Mouse (Mus musculus): ENCODE measurements around the gene Spats2l.

Gene Spats2l

DNA sequence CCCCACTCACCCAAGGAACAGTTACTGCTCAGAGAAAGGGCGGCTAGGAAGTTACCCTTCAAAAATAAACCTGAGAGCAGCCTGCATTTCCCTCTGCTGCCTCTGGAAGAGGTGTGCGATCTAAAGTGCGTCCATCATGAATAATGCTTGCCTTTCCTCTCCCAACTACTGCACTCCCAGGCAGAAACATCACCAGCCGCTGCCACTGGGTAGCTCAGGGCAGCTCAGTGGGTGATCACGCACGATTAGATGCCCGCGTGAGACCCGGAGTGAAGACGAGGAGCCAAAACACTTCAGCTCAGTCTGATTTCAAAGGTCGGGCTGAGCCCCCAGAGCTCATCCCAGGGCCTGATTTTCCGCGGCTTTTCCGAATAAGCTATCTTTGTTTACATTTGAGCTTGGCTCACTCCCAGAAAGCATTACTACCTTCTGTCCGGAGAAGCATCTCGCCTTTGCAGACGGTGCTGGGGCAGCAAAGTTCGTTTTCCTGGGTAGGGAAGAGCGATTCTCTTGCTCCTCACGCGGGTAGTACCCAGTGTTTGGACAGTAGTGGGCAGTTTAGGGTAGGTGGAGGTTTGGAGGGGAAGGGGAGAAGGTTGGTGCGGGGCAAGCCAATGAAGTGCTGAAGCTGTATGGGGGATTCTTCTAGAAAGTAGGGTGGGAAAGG, at the start of gene Spats2l:
Spats2l (plus strand) TSS at position 162 of the 667 bp plus-strand sequence.
- no peak for DNase-seq (ENCODE audit: low read depth in 1 of 2, low spot score in 2 of 2)

DNA sequence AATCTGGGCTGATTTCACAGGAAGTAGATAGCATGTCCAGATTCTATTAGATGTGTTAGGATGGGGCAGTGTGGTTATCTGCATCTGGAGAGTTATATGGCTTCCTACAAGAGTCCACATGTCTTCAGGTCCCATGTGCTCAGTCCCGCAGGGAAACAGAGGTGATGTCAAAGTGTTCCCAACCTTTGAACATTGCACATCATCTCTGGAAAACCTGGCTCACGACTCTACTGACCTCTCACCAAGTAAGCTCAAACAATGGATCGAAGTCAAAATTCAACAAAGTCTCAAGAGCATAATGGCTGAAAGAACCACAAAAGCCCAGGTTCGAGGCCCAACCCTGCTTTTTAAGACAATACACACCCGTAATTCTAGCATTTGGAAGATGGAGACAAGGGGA, 48.7 kb upstream of the Spats2l start:
- DNase-seq (ENCODE audit: low read depth in 1 of 2, low spot score in 2 of 2): no peak

DNA sequence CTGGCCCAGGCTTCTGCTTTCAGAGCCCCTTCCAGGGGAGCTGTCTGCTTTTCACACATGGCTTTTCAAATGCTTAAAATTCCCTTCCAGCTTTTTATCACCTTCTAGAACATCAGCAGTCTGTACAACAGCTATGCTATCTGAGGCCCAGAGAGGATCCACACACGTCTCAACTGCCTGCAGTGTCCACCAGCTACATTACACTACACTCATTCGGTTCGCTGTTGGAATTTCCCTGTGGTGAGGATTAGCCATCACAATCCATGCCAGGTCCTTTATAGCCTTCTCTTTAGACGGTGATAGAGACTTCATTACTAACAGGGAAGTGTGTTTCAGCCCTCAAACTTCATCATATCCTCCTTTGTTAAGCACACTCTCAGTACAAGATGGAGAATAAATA, 38.1 kb upstream of the Spats2l start:
- DNase-seq (ENCODE audit: low read depth in 1 of 2, low spot score in 2 of 2): no peak

DNA sequence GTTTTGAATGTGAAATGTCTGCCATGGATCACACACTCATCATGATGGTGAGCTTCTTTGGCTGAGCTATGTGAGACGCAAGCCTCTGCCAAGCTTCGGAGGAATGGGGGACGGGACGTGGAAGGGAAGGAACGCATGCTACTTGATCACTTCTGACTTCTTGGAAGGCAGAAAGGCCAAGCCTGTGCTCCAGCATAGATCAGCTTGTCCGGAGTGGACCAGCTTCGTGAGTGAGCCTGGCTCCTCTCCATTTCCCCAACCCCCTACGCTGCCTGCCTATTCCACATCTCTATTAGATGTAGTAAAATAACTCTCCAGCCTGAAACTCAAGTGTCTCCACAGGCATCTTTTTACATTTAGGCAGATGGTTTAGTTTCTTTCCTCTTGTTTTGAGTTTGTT, 32.2 kb upstream of the Spats2l start:
- no peak for DNase-seq (ENCODE audit: low read depth in 1 of 2, low spot score in 2 of 2)

DNA sequence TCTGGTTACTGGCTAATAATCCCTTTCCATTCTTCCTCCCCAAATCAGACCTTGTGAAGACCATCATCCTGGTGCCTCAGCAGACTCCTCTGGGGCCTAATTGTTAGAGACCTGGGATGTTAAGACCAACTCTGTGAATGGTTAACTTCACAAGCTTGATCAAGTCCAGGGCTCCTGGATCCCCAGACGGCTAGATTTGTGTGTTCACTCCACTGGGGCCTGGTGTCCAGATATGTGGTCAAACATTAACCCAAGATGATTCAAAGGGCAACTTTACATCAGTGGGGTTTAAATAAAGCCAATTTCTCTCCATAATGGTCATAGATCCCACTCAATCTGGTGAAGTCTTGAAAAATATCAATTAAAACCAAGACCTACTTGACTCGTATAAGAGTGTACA, 31.7 kb upstream of the Spats2l start:
- no peak for DNase-seq (ENCODE audit: low read depth in 1 of 2, low spot score in 2 of 2)

DNA sequence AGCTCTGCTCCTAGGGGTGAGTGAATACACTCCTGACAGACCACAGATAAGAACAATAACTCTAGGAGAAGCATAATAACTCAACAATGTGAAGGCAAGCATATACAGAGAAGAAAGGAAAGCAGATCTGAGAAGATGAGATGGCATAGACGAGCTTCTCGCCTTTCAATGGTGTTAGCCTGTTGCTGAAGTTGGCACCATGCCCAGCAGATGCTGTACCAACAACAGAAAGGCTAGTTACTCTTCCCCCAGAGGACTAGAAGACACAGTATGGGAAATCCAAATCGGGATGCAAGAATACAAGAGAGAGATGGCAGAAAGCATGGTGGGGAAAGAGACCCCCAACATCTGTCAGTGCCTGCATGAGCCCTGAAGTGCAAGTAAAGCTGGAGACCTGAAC, 22.2 kb upstream of the Spats2l start:
- DNase-seq (ENCODE audit: low read depth in 1 of 2, low spot score in 2 of 2): no peak

DNA sequence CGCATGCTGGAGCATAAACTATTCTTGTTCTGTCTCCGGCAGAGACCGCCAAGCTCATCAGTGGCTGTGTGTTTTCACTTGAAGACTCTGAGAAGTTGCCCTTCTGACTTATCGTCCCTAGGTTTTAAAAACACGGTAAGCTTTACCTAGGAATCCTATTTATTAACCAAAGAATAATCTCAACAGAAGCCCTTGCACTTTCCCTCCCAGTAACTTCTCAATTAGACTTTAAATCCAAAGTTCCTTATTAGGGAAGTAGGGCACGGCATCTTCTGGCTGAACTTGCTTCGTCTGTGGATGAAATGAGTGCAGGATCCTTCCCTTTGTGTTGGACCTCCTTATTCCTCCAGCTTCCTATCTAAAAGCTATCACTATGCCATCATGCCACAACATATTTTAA, 7.6 kb upstream of the Spats2l start:
- DNase-seq (ENCODE audit: low read depth in 1 of 2, low spot score in 2 of 2): no peak

DNA sequence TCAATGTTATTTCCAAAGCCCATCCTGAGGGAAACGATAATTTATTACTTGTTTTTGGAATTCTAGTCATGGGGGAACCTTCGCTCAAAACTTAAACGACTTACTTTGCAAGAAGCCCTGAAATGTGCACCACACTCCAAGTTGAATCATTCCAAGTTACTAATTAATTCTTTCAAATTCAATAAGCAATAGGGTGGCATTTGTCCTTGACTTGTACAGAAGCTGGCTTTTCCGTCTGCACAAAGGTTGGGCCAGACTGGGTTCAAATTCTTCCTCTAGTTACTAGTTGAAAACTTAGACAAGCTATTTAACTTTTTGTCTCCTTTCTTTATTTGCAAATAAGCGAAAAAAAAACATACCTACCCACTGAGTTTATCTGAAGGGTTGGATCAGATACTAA, 636 bp upstream of the Spats2l start:
- DNase-seq (ENCODE audit: low read depth in 1 of 2, low spot score in 2 of 2): no peak

DNA sequence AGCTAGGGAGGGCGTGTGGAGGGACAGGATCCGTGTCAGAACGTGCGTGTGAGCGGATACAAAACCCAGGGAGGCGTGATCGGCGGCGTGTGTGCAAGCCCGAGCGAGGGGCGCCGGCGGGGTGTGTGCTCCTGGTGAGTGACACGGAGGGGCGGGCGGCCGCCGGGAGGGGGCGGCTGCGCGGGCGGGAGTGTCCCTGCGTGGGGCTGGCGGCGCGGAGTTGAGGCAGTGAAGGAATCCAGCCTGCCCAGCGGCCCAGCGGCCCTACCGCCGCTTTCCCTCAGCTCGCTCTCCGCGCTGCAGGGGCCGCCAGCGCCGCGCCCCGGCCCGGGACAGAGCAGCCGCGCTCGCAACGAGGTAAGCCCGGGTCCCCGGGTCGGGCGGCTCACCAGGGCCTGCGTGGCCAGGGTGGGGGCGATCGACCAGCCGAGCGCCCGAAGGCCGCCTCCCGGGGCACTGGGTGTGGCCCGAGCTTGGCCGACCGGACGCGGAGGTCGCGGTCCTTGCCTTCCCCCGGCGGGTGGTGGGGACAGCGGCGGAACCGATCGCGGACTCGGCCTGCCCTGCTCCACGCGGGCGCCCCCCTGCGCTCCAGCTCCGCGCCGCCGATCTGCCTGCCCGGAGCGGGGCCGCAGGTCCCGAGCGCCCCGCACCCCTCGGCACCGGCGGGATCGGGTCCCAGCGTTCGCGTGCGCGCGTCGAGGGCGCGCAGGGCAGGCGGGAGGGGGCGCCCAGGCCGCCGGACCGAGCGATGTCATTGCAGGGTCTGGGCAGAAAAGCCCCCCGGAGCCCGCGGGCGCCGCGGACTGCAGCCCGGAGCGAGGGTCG, 920 bp downstream of the Spats2l start:
- no peak for DNase-seq (ENCODE audit: low read depth in 1 of 2, low spot score in 2 of 2)

DNA sequence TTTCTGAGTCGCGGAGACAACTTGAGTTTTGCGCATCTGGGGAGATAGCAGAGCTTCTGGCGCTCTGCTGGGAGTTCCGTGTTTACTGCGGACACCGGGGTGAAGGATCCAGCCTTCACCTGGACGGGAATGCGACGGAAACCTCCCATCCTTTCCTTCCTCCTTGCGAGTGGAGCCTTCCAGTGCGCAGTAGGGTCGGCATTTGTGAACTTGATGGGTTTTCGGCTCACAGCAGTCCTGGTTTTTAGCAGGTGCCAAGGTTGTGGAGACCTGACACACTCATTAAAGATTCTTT, 1.5 kb downstream of the Spats2l start:
- no peak for DNase-seq (ENCODE audit: low read depth in 1 of 2, low spot score in 2 of 2)

DNA sequence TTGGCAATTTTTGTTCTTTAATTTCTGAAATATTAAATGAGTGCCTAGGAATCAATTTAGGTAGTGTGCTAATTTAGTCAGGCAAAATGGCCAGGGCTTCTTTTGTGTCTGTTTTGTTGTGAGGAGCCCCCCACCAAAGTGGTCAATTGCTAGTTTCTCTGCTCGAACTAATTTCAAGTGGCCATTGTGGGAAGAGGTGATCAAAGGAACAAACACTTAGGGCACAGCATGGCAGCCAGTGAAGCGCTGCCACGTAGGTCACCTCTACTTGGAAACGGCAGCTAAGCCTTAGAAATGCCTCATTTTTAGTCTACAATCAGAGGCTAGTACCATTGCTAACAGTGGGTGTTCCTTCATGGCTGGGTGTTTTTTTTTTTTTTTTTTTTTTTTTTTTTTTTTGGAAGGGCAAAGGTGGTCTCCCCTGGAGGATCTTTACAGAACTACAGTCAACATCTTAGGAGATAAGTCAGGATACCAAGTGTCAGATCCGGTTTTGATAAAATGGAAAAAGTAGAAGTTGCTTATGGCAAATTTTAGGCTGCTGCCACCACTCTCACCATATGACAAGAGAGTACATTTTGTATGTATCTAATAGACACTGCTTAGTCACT, 2.8 kb downstream of the Spats2l start:
- no peak for DNase-seq (ENCODE audit: low read depth in 1 of 2, low spot score in 2 of 2)

DNA sequence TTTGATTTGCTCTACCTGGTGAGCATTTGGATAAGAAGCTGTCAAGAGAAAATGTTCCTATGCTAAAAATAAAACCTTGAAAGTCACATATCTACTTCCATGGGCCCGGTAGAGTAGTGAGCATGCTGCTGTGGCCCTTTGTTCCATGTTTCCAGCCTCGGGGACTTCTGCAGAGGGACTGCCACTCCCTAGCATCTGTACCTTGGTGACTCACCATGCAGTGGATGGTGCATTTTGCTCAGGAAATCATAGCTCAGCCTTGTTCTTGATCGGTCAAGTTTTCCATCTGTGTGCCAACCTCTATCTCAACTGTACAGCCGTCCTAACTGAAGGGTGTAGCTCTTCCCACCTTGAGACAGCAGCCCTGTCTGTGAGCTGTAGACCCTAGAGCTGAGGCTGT, 10.3 kb downstream of the Spats2l start:
- no peak for DNase-seq (ENCODE audit: low read depth in 1 of 2, low spot score in 2 of 2)

DNA sequence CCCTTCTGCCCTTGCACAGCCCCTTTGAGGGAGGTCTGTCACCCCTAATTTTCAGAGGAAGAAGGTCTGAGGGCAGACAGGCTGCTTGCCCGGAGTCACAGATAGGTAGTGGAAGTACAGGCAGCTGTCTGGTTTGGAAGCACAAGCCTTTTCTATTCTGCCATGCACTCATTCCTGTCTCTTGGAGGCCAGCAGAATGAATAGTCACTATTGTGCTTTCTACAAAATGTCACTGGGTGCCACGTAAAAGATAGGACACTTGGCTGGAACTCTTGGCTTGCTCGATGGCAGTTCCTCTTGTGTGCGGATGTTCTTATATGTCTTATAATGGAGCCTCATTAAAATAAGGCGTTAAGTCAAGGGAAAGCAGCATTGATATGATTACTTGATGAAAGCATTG, 15.9 kb downstream of the Spats2l start:
- DNase-seq (ENCODE audit: low read depth in 1 of 2, low spot score in 2 of 2): no peak

DNA sequence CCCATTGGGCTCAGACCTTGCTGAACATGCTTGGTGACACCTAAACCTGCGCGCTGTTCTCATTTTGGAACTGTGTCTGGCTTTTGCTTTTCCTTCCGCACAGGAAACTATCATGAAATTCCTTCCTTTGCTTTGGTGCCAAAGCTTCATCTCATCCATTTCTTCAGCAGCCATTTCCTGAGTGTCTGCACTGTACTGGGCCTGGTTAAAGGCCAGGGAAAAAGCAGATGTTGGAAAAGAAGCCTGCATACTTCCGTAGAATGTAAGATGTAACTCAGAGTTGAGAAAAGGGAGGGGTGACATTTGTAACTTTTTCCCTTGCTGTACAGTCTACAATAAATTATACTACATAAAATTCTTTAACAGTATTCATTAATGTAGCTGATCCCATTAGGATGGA, 18.2 kb downstream of the Spats2l start:
- no peak for DNase-seq (ENCODE audit: low read depth in 1 of 2, low spot score in 2 of 2)

DNA sequence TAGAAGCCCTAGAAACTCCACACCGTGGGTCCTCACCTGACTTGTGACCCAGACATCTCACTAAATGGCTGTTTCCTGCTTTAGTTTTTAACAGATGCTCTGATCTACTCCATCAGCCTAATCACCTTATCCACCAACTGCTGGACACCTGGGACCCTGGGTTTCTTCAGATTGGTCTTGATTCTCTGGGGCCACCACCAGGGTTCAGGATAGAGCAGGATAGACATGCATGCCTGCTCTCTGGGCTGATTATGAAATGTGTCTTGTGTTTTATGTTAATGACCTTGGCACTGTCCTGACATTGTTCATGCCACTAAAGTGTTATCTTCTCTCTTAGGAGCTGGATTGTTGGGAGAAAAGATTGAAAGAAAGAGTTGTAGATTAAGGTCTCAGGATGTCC, 21.9 kb downstream of the Spats2l start:
- DNase-seq (ENCODE audit: low read depth in 1 of 2, low spot score in 2 of 2): no peak

DNA sequence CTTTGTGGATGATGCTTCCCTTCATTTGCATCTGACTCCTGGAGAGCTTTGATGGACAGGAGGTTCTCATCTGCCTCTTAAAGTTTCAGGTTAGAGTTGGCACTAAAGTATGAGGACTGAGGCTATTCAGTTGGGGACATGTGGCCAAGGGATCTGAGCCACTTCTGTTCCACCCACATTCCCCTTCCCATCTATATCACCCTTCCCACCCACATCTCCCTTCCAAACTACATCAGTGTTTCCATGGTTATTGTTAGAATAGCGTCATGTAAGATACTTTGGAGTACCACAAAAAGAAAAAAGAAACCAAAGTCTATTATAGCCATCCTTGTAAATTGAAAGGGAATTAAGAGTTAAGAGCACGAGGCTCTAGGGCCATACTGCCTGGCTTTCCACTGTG, 25.4 kb downstream of the Spats2l start:
- DNase-seq (ENCODE audit: low read depth in 1 of 2, low spot score in 2 of 2): no peak

DNA sequence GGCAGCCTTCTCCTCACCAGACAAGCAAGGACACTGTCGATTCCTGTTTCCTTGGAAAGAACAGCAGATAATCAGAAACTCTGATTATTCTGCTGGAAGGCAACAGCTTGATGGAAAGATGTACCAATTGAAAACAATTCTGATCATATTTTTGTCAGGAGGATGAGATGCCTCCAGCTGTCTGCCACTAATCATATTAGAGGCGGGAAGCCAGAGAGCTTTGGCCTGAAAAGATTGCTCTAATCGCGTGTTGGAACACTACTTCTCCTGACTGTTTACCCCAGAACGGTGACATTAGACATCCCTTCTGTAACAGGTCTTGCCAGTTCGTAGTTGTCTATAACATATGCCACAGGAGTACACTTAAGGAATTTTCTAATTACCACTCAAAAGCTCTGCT, 26.9 kb downstream of the Spats2l start:
- no peak for DNase-seq (ENCODE audit: low read depth in 1 of 2, low spot score in 2 of 2)

DNA sequence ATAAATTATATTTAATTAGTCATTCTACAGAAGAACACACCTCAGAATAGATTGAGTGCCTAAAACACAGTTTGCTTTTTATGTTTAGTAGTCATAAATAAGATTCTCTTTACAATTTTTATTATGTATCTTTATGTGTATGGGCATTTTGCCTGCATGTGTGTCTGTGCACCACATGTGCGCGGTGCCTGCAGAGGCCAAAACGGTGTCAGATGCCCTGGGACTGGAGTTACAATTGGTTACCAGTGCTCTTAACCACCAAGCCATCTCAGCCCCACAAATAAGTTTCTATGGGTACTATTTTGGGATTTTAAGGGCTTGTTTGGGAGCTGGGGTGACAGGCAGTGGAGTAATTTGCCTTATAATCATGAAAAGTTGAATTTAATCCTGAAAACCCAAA, 32.2 kb downstream of the Spats2l start:
- no peak for DNase-seq (ENCODE audit: low read depth in 1 of 2, low spot score in 2 of 2)

DNA sequence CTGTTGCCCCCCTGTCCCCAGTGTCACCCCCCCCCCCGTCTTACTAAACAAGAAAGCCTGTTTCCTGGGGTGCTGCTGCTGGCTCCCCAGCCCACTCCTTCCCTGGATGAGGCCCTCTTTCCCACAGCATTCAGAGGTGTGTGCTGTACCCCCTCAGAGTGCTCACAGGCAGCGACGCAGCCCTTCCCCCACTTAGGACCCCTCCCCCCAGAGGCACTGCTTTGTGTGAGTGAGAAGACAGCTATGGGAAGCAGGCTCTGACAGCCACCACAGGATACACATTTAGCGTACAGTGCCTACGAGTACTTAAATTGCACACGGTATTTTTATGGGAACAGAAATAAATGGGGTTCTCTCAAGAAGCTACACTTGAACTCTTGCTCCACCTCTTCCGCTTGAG, 33.9 kb downstream of the Spats2l start:
- DNase-seq (ENCODE audit: low read depth in 1 of 2, low spot score in 2 of 2): no peak

DNA sequence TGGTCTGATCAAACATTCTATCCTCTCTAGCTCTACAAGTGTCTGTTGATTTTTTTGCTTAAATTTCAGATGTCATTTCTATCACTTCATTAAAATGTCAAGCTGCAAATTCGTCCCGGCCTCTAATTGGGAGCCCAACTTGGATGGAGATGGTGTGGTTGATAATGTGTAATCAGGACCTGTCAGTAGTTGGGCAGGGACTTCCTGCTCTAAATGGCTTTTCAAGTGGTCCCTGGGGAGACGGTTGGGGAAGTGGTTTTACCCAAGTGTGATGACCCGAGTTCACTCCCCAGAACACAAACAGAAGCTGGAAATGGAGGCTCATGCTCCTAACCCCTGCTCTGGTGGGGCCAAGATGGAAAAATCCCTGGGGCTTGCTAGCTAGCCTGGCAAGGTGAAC, 36.3 kb downstream of the Spats2l start:
- no peak for DNase-seq (ENCODE audit: low read depth in 1 of 2, low spot score in 2 of 2)

DNA sequence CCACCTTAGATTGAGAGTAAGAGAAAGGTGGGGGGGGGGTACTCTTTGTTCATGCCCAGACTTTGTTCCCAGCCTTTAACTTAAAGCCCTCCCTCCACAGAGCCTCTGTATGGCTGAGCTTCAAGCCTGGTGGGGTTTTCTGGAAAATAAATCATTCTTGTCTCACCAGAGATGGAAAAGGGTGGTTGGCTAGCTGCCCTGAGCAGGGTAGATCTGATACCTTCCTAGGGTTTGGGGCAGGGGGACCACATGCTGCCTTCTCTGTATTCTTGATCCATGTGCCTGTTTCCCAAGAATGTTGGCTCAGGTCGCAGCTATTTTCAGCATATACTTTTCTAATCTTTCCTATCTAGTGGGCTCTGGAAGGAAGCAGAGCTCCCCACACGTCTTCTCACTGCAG, 43.1 kb downstream of the Spats2l start:
- DNase-seq (ENCODE audit: low read depth in 1 of 2, low spot score in 2 of 2): no peak

DNA sequence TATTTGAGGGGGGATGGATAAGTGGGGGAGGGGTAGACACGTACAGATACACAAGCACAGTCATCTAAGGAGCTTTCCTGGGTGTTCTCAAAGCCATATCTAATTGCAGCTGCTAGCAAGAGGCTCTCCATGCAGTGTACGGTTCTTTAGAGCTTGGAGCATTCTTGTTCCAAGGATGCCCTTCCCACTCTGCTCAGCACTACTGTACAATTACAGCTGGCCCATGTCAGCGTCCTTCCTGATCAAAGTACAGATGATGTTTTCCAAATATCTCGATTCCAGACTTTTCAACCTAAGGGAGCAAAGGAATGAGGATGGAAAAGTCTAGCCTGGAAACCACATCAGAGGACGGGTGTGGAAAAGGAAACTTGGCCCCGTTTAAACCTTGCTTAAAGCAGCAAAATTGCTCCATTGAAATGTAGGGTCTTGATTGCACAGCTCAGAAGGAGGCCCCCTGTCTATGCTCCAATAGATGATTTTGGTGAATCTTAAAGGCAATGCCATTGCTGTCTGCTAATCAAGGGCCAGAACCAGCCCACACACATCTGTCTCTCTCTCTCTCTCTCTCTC, 46.6 kb downstream of the Spats2l start:
- DNase-seq (ENCODE audit: low read depth in 1 of 2, low spot score in 2 of 2): no peak

Measured in monocyte, adult 2 months (primary cell).